Mouse (Mus musculus): ENCODE measurements at regions not wholly inside any gene's neighbourhood (a gene's known extent, or its start where the extent isn't known, plus 50 kb on each side); places are given as distances from the start of the nearest gene placed in this dataset.
A peak's percentile ranks its signal among the peaks of the same experiment; 100 is the strongest.

DNA sequence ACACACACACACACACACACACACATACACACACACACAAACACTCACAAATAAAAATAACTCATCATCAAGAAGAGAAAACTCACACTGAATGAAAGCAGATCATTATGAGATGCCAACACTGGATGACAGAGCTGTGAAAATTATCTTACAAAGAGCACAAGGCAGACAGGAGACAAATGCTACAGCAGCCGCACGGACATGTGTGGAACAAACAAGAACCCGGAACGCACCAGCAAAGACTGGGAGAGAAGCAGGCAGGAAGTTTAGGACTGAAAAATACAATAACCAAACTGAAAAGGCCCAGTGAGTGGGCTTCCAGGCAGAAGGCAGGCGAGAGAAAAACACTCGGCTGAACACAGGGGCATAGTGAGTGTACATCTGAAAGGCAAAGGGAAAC lies 148.2 kb downstream of the Rplp1 start:
- Histone ChIP-seq H3K9ac (ENCODE audit: low read length) (no peak overlapping the region), H3K27me3 (replicated peaks; ENCODE audit: control insufficient read depth, insufficient read depth, low read length) (no peaks in the 10 kb centered on the region), H3K36me3 (ENCODE audit: control insufficient read depth, insufficient read depth, low read length) (no peaks in the 10 kb centered on the region), H3K4me1 (replicated peaks; ENCODE audit: control insufficient read depth, insufficient read depth, low read length) (peaks cover 3% of the 10 kb centered on the region), H3K4me3 (ENCODE audit: low read depth, low read length) (no peak overlapping the region), H3K27ac (ENCODE audit: low read depth) (peak overlapping the region; percentile 27; the same call in 1 of the 2 replicates), H3K9me3 (ENCODE audit: control insufficient read depth, low read length) (no peaks in the 10 kb centered on the region), H3K4me2 (ENCODE audit: low read length) (no peak overlapping the region)
- DNase-seq (ENCODE audit: low spot score), result no peak
- no peak for ATAC-seq (replicated peaks; ENCODE audit: low FRiP score, low TSS enrichment, low read depth)
- WGBS, result 74% methylated on average over 6 of the region's 6 CpGs

DNA sequence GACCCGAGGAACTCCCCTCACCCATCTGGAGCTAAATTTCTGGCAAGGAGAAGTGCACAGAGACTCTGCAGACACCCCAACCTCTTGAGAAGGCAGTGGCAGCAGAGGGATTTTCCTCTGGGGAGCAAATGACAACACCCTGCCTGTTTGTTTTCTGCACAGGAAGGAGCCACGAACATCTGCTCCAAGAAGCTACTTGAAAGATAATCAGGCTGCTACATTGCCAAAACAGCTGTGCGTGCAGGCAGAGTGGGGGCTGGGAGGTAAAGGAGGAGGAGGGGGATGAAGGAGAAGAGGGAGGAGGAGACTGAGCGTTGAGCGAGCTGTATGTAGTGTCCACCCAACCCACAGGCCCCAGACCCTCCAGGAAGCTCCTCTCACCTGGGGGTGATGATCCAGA lies 149.0 kb downstream of the Rplp1 start:
- DNase-seq (ENCODE audit: low spot score) (no peak), ATAC-seq (replicated peaks; ENCODE audit: low FRiP score, low TSS enrichment, low read depth) (no peak)
- Histone ChIP-seq H3K4me3 (ENCODE audit: low read depth, low read length) (no peak overlapping the region), H3K27me3 (replicated peaks; ENCODE audit: control insufficient read depth, insufficient read depth, low read length) (no peaks in the 10 kb centered on the region), H3K4me2 (ENCODE audit: low read length) (no peak overlapping the region), H3K27ac (ENCODE audit: low read depth) (no peak overlapping the region), H3K9me3 (ENCODE audit: control insufficient read depth, low read length) (no peaks in the 10 kb centered on the region), H3K9ac (ENCODE audit: low read length) (no peak overlapping the region), H3K4me1 (replicated peaks; ENCODE audit: control insufficient read depth, insufficient read depth, low read length) (peaks cover 3% of the 10 kb centered on the region), H3K36me3 (ENCODE audit: control insufficient read depth, insufficient read depth, low read length) (no peaks in the 10 kb centered on the region)
- WGBS, result 27% methylated on average over 5 of the region's 5 CpGs

GRCm38 (mm10) chr9:61757806-61758205 lies 156.5 kb downstream of the Rplp1 start:
- Histone ChIP-seq H3K36me3 (ENCODE audit: control insufficient read depth, insufficient read depth, low read length) (no peaks in the 10 kb centered on the region), H3K27ac (ENCODE audit: low read depth) (no peak overlapping the region), H3K27me3 (replicated peaks; ENCODE audit: control insufficient read depth, insufficient read depth, low read length) (no peaks in the 10 kb centered on the region), H3K4me2 (ENCODE audit: low read length) (no peak overlapping the region), H3K9me3 (ENCODE audit: control insufficient read depth, low read length) (no peaks in the 10 kb centered on the region), H3K4me1 (replicated peaks; ENCODE audit: control insufficient read depth, insufficient read depth, low read length) (peaks cover 10% of the 10 kb centered on the region), H3K4me3 (ENCODE audit: low read depth, low read length) (no peak overlapping the region), H3K9ac (ENCODE audit: low read length) (no peak overlapping the region)
- DNase-seq (ENCODE audit: low spot score), result no peak
- no peak for ATAC-seq (replicated peaks; ENCODE audit: low FRiP score, low TSS enrichment, low read depth)
- 92% methylated on average over 3 of the region's 3 CpGs for WGBS

DNA sequence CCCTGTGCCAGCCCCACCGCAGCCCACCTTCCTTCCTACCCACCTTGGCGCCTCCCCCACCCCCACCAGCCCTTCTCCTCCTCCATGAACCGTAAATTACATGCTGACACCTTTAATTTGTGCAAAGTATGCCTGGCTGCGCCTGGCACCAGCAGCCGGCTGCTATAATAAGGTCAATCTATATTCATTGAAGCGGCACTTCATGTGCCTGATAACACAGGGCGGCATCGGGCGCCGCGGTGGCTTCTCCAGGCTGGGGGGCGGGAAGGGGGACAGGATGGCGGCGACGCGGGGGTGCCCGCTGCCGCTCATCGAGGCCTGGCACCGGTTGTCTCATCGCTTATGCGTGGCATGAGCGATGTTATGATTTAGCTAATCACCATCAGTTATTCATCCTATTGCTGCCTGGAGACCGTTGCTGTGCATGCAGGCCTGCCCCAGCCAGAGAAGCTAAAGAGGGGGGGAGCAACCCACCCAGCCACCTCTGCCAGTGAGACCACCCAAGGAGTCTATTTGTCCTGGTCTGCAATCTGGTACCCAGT lies 157.5 kb downstream of the Rplp1 start:
- DNase-seq (ENCODE audit: low spot score), result peak; percentile 57
- H3K27ac ChIP-seq (ENCODE audit: low read depth), result no peak overlapping the region
- H3K4me3 ChIP-seq (ENCODE audit: low read depth, low read length), result no peak overlapping the region
- H3K9me3 ChIP-seq (ENCODE audit: control insufficient read depth, low read length), result no peaks in the 10 kb centered on the region
- H3K4me2 ChIP-seq (ENCODE audit: low read length), result no peak overlapping the region
- ATAC-seq (replicated peaks; ENCODE audit: low FRiP score, low TSS enrichment, low read depth), result peak; percentile 38; the same call in 1 of the 2 replicates
- H3K36me3 ChIP-seq (ENCODE audit: control insufficient read depth, insufficient read depth, low read length), result no peaks in the 10 kb centered on the region
- no peaks in the 10 kb centered on the region for H3K27me3 ChIP-seq (replicated peaks; ENCODE audit: control insufficient read depth, insufficient read depth, low read length)
- peaks cover 10% of the 10 kb centered on the region for H3K4me1 ChIP-seq (replicated peaks; ENCODE audit: control insufficient read depth, insufficient read depth, low read length)
- no peak overlapping the region for H3K9ac ChIP-seq (ENCODE audit: low read length)
- 46% methylated on average over 24 of the region's 24 CpGs for WGBS

DNA sequence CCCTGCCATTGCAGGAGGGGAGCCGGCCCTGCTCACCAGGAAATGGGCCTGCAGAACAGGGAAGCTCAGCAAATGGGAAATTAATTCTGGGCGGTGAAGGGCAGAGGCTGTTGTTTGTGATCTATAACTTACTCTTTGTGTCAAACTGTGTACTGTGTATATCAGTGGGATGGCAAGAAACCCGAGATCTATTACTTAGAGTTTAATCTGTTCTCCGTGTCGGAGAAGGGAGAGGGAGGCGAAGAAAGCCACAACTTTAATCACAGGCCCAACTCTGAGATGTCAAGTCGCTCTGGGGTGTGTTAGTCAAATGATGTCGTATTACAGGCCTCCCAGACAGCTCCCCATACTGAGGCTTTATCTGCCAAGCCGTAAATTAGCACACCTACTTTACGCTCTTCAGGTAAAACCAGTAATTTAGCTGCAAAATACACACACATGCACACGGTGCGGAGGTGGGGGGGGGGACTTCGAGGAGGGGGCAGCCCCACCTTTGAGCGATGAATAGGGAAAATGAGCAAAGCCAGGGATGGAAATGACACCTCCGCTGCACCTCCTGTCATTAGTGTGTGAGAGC lies 158.0 kb downstream of the Rplp1 start:
- H3K36me3 ChIP-seq (ENCODE audit: control insufficient read depth, insufficient read depth, low read length), result no peaks in the 10 kb centered on the region
- DNase-seq (ENCODE audit: low spot score) (no peak), ATAC-seq (replicated peaks; ENCODE audit: low FRiP score, low TSS enrichment, low read depth) (peak; percentile 55)
- H3K4me3 ChIP-seq (ENCODE audit: low read depth, low read length), result no peak overlapping the region
- H3K27me3 ChIP-seq (replicated peaks; ENCODE audit: control insufficient read depth, insufficient read depth, low read length), result no peaks in the 10 kb centered on the region
- H3K9me3 ChIP-seq (ENCODE audit: control insufficient read depth, low read length), result no peaks in the 10 kb centered on the region
- H3K9ac ChIP-seq (ENCODE audit: low read length), result no peak overlapping the region
- WGBS, result 38% methylated on average over 15 of the region's 15 CpGs
- no peak overlapping the region for H3K4me2 ChIP-seq (ENCODE audit: low read length)
- H3K4me1 ChIP-seq (replicated peaks; ENCODE audit: control insufficient read depth, insufficient read depth, low read length), result peaks cover 10% of the 10 kb centered on the region
- no peak overlapping the region for H3K27ac ChIP-seq (ENCODE audit: low read depth)

- Histone ChIP-seq H3K27me3 (replicated peaks; ENCODE audit: control insufficient read depth, insufficient read depth, low read length) (no peaks in the 10 kb centered on the region), H3K4me1 (replicated peaks; ENCODE audit: control insufficient read depth, insufficient read depth, low read length) (peaks cover 10% of the 10 kb centered on the region), H3K9me3 (ENCODE audit: control insufficient read depth, low read length) (no peaks in the 10 kb centered on the region), H3K4me3 (ENCODE audit: low read depth, low read length) (no peak overlapping the region), H3K36me3 (ENCODE audit: control insufficient read depth, insufficient read depth, low read length) (no peaks in the 10 kb centered on the region), H3K27ac (ENCODE audit: low read depth) (no peak overlapping the region), H3K4me2 (ENCODE audit: low read length) (no peak overlapping the region), H3K9ac (ENCODE audit: low read length) (no peak overlapping the region)
- 74% methylated on average over 3 of the region's 3 CpGs for WGBS
- ATAC-seq (replicated peaks; ENCODE audit: low FRiP score, low TSS enrichment, low read depth), result no peak
- no peak for DNase-seq (ENCODE audit: low spot score)
These were observed 159.0 kb downstream of the Rplp1 start for GRCm38 (mm10) chr9:61755311-61755710.

- WGBS, result 31% methylated on average over 10 of the region's 10 CpGs
- Histone ChIP-seq H3K4me2 (ENCODE audit: low read length) (no peak overlapping the region), H3K9me3 (ENCODE audit: control insufficient read depth, low read length) (no peaks in the 10 kb centered on the region), H3K27ac (ENCODE audit: low read depth) (no peak overlapping the region), H3K27me3 (replicated peaks; ENCODE audit: control insufficient read depth, insufficient read depth, low read length) (no peaks in the 10 kb centered on the region), H3K9ac (ENCODE audit: low read length) (no peak overlapping the region), H3K4me1 (replicated peaks; ENCODE audit: control insufficient read depth, insufficient read depth, low read length) (peaks cover 10% of the 10 kb centered on the region), H3K36me3 (ENCODE audit: control insufficient read depth, insufficient read depth, low read length) (no peaks in the 10 kb centered on the region), H3K4me3 (ENCODE audit: low read depth, low read length) (no peak overlapping the region)
- ATAC-seq (replicated peaks; ENCODE audit: low FRiP score, low TSS enrichment, low read depth), result 0 out of 2 replicates have a peak, but pooled peaks have one; percentile 15
- no peak for DNase-seq (ENCODE audit: low spot score)
These were observed 160.5 kb downstream of the Rplp1 start for GRCm38 (mm10) chr9:61753795-61754194.

DNA sequence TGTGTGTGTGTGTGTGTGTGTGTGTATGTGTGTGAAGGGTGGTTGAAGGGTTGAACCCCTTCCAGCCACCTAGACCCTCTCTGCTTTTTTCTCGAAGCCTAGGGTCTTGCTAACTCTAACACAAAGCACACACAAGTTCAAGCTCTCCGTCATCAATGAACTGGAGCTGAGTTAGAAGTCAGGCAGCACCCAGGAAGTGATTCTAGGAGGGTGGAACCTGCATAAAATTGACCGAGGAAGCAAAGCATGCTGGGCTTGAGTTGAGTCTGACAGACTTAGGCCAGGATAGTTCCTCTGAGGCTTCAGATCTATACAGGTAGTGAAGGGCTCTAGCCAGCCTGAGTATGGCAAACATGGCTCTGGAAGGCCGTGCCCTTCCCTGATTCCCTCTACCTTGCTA lies 165.1 kb downstream of the Rplp1 start:
- WGBS, result 86% methylated on average over 4 of the region's 4 CpGs
- Histone ChIP-seq H3K27ac (ENCODE audit: low read depth) (no peak overlapping the region), H3K36me3 (ENCODE audit: control insufficient read depth, insufficient read depth, low read length) (no peaks in the 10 kb centered on the region), H3K27me3 (replicated peaks; ENCODE audit: control insufficient read depth, insufficient read depth, low read length) (no peaks in the 10 kb centered on the region), H3K9me3 (ENCODE audit: control insufficient read depth, low read length) (no peaks in the 10 kb centered on the region), H3K4me1 (replicated peaks; ENCODE audit: control insufficient read depth, insufficient read depth, low read length) (peaks cover 7% of the 10 kb centered on the region; the same call in 1 of the 2 replicates), H3K9ac (ENCODE audit: low read length) (no peak overlapping the region), H3K4me2 (ENCODE audit: low read length) (no peak overlapping the region), H3K4me3 (ENCODE audit: low read depth, low read length) (no peak overlapping the region)
- ATAC-seq (replicated peaks; ENCODE audit: low FRiP score, low TSS enrichment, low read depth), result no peak
- no peak for DNase-seq (ENCODE audit: low spot score)

GRCm38 (mm10) chr9:61748416-61748815 lies 165.9 kb downstream of the Rplp1 start:
- Histone ChIP-seq H3K27ac (ENCODE audit: low read depth) (no peak overlapping the region), H3K4me1 (replicated peaks; ENCODE audit: control insufficient read depth, insufficient read depth, low read length) (peaks cover 7% of the 10 kb centered on the region; the same call in 1 of the 2 replicates), H3K9ac (ENCODE audit: low read length) (no peak overlapping the region), H3K4me3 (ENCODE audit: low read depth, low read length) (no peak overlapping the region), H3K4me2 (ENCODE audit: low read length) (no peak overlapping the region), H3K36me3 (ENCODE audit: control insufficient read depth, insufficient read depth, low read length) (no peaks in the 10 kb centered on the region), H3K27me3 (replicated peaks; ENCODE audit: control insufficient read depth, insufficient read depth, low read length) (no peaks in the 10 kb centered on the region), H3K9me3 (ENCODE audit: control insufficient read depth, low read length) (no peaks in the 10 kb centered on the region)
- no peak for ATAC-seq (replicated peaks; ENCODE audit: low FRiP score, low TSS enrichment, low read depth)
- no peak for DNase-seq (ENCODE audit: low spot score)
